Mouse (Mus musculus) adrenal gland, postnatal 4 days (tissue): ENCODE measurements around the gene Bdkrb1. TPM values are rescaled to one million over a fixed set of nuclear protein-coding genes. Genes with fewer than 3 reads are reported as not detected.
A peak's percentile ranks its signal among the peaks of the same experiment; 100 is the strongest.

Experiments
- DNase-seq, 2 experiments: peaks; one replicate each; pipeline ENCODE4 v3.0.0; 2021 to 2022; ENCODE audit warnings: low spot score in 2 of 2, mixed read lengths in 2 of 2
- long read RNA-seq, 2 experiments: library from polyadenylated mRNA; stranded (forward); transcript quantifications; one replicate each; pipeline ENCODE4 v2.0.0; 2021
- total RNA-seq, 2 experiments: library from RNA; stranded (reverse); gene quantifications; 2 replicates each; pipeline ENCODE4 v1.2.3; 2021

The Bdkrb1 gene
- total RNA-seq, result not detected
- long read RNA-seq, experiment 1, partial matches to known transcripts, result 0 of 1 reads
- long read RNA-seq, experiment 1, other reads (novel, unspliced or antisense), result 0 of 1 reads
- long read RNA-seq, experiment 2, partial matches to known transcripts, result 0 of 1 reads
- long read RNA-seq, experiment 2, other reads (novel, unspliced or antisense), result 0 of 1 reads

- no peak for DNase-seq
These were observed at the start of gene Bdkrb1 for GRCm38 (mm10) chr12:105602581-105603210. TSS of gene Bdkrb1 (plus strand) at chr12:105603085.

- no peak for DNase-seq
These were observed 48.6 kb upstream of the Bdkrb1 start for GRCm38 (mm10) chr12:105554151-105554772.

- DNase-seq, result no peak
These were observed 47.7 kb upstream of the Bdkrb1 start for GRCm38 (mm10) chr12:105555172-105555571.

- no peak for DNase-seq
These were observed 45.5 kb upstream of the Bdkrb1 start for GRCm38 (mm10) chr12:105557250-105557925.

- no peak for DNase-seq
These were observed 41.8 kb upstream of the Bdkrb1 start for GRCm38 (mm10) chr12:105561007-105561534.

- no peak for DNase-seq
These were observed 40.6 kb upstream of the Bdkrb1 start for GRCm38 (mm10) chr12:105562056-105562820.

- peak in 1 of 2 experiments; percentile 35 for DNase-seq
These were observed 39.8 kb upstream of the Bdkrb1 start, which contains the start of gene Bdkrb2 for GRCm38 (mm10) chr12:105562936-105563680. TSS of gene Bdkrb2 (plus strand) at chr12:105563226.

- DNase-seq, result no peak
These were observed 39.1 kb upstream of the Bdkrb1 start for GRCm38 (mm10) chr12:105563726-105564275.

- no peak for DNase-seq
These were observed 37.7 kb upstream of the Bdkrb1 start for GRCm38 (mm10) chr12:105565221-105565620.

GRCm38 (mm10) chr12:105571867-105572266 is 31.0 kb upstream of the Bdkrb1 start:
- no peak for DNase-seq

GRCm38 (mm10) chr12:105572622-105573021 is 30.3 kb upstream of the Bdkrb1 start:
- no peak for DNase-seq

GRCm38 (mm10) chr12:105574356-105574755 is 28.5 kb upstream of the Bdkrb1 start:
- no peak for DNase-seq

GRCm38 (mm10) chr12:105580490-105580889 is 22.4 kb upstream of the Bdkrb1 start:
- DNase-seq, result no peak

- DNase-seq, result no peak
These were observed 20.4 kb upstream of the Bdkrb1 start for GRCm38 (mm10) chr12:105582486-105582885.

- DNase-seq, result no peak
These were observed 19.4 kb upstream of the Bdkrb1 start for GRCm38 (mm10) chr12:105583484-105583883.

- DNase-seq, result peak; percentile 45 to 63
These were observed 18.0 kb upstream of the Bdkrb1 start for GRCm38 (mm10) chr12:105584851-105585250.

GRCm38 (mm10) chr12:105587526-105587925 is 15.4 kb upstream of the Bdkrb1 start:
- no peak for DNase-seq

GRCm38 (mm10) chr12:105590786-105591185 is 12.1 kb upstream of the Bdkrb1 start:
- DNase-seq, result no peak

GRCm38 (mm10) chr12:105592361-105592761 is 10.5 kb upstream of the Bdkrb1 start:
- DNase-seq, result no peak

GRCm38 (mm10) chr12:105593471-105593870 is 9.4 kb upstream of the Bdkrb1 start:
- no peak for DNase-seq
